Mouse (Mus musculus) midbrain, postnatal 0 days (tissue): ENCODE measurements around the gene Dnajc2. TPM values are rescaled to one million over a fixed set of nuclear protein-coding genes. Genes with fewer than 3 reads are reported as not detected.
A peak's percentile ranks its signal among the peaks of the same experiment; 100 is the strongest.

Source experiments
- ATAC-seq: fragments of 200-750 bp; cut with Nextera tagmentation; 2 replicates; pipeline ENCODE4 v1.8.0; 2017; ENCODE audit warnings: moderate number of reproducible peaks, mild to moderate bottlenecking, moderate TSS enrichment, moderate library complexity; ENCODE audit not compliant: low FRiP score
- DNase-seq: peaks from one replicate; pipeline ENCODE4 v3.0.0-alpha.2; 2015; ENCODE audit warnings: low spot score
- H3K27ac ChIP-seq: fragments of 300-500 bp; sonication (generic); 2 replicates; pipeline ENCODE4 v1.5.1; 2014; ENCODE audit warnings: low read depth, mild to moderate bottlenecking, low read length, mixed read lengths
- H3K27me3 ChIP-seq: fragments of 300-500 bp; sonication (generic); 2 replicates; pipeline ENCODE4 v1.6.1; 2014; ENCODE audit warnings: low read length, control low read depth, mixed read lengths; ENCODE audit not compliant: insufficient read depth
- H3K36me3 ChIP-seq: fragments of 300-500 bp; sonication (generic); 2 replicates; pipeline ENCODE4 v1.6.1; 2014; ENCODE audit warnings: low read length, control low read depth, mixed read lengths; ENCODE audit not compliant: insufficient read depth
- H3K4me1 ChIP-seq: fragments of 300-500 bp; sonication (generic); 2 replicates; pipeline ENCODE4 v1.6.1; 2014; ENCODE audit warnings: mild to moderate bottlenecking, control low read depth, antibody characterized with exemption, low read length, mixed read lengths; ENCODE audit not compliant: insufficient read depth
- H3K4me2 ChIP-seq: fragments of 300-500 bp; sonication (generic); 2 replicates; pipeline ENCODE4 v1.6.1; 2014; ENCODE audit warnings: low read depth, mild to moderate bottlenecking, low read length, mixed read lengths; ENCODE audit not compliant: poor library complexity, severe bottlenecking
- H3K4me3 ChIP-seq: fragments of 300-500 bp; sonication (generic); 2 replicates; pipeline ENCODE4 v1.5.1; 2014; ENCODE audit warnings: low read depth, mild to moderate bottlenecking, low read length, moderate library complexity
- H3K9ac ChIP-seq: fragments of 300-500 bp; sonication (generic); replicated peaks from 2 replicates; pipeline ENCODE4 v1.6.1; 2014; ENCODE audit warnings: mild to moderate bottlenecking, low read length, moderate library complexity, mixed read lengths; ENCODE audit not compliant: poor library complexity, severe bottlenecking
- H3K9me3 ChIP-seq: fragments of 300-500 bp; sonication (generic); 2 replicates; pipeline ENCODE4 v1.6.1; 2016; ENCODE audit warnings: low read length, control low read depth
- CTCF ChIP-seq: IDR thresholded peaks from 2 replicates; pipeline ENCODE4 v1.5.1; 2016; ENCODE audit warnings: antibody characterized with exemption, mild to moderate bottlenecking
- WGBS: fragments of 180-500 bp; shearing (Covaris S2); extraction: QIAGEN DNeasy Blood & Tissue Kit; methylation state at CpG from one replicate; pipeline ENCODE4 v1.1.7; 2014; 5-methylcytosine and 5-hydroxymethylcytosine counted together
- polyA plus RNA-seq: library from polyadenylated mRNA; unstranded; fragments of >200 nt; fragmentation: Nextera tagmentation; extraction: Ambion mirVana; gene quantifications from 2 replicates; pipeline ENCODE4 v1.2.1, GENCODE M21; 2015
- total RNA-seq: library from RNA; depleted of rRNA; stranded (reverse); fragments of >200 nt; gene quantifications from 2 replicates; pipeline ENCODE4 v1.2.3, GENCODE M21; 2014; rRNA removed

Gene Dnajc2
- total RNA-seq (21.3 and 29.0 TPM in 2 replicates), polyA plus RNA-seq (68.0 and 71.8 TPM in 2 replicates)

- Histone ChIP-seq H3K27me3 (no peaks in the 10 kb centered on the region), H3K4me1 (0 out of 2 replicates have a peak, but pooled peaks cover 16% of the 10 kb centered on the region), H3K9me3 (no peaks in the 10 kb centered on the region), H3K36me3 (peaks cover 26% of the 10 kb centered on the region), H3K4me2 (peak within 1 kb of the TSS; percentile 64), H3K4me3 (peak within 1 kb of the TSS; percentile 94), H3K9ac (peak within 1 kb of the TSS; percentile 68), H3K27ac (peak within 1 kb of the TSS; percentile 88)
- ATAC-seq (peak; percentile 94), DNase-seq (peak; percentile 95)
- 0% methylated on average over 30 of the region's 37 CpGs for WGBS
- TF ChIP-seq CTCF = no peak
Measured at GRCm38 (mm10) chr5:21785053-21785452, at the start of gene Dnajc2, which contains the start of gene Psmc2. Dnajc2 (minus strand) TSS chr5:21785251. Psmc2 (plus strand) TSS chr5:21785283.

- WGBS = 93% methylated on average over 3 of the region's 3 CpGs
- no peak for TF ChIP-seq CTCF
Measured at GRCm38 (mm10) chr5:21831761-21832160, 46.7 kb upstream of the Dnajc2 start.

GRCm38 (mm10) chr5:21828855-21829254 is 43.8 kb upstream of the Dnajc2 start:
- no peak overlapping the region for H3K27ac ChIP-seq
- TF ChIP-seq CTCF = no peak
- no peaks in the 10 kb centered on the region for H3K9me3 ChIP-seq
- 73% methylated on average over 4 of the region's 4 CpGs for WGBS
- no peaks in the 10 kb centered on the region for H3K36me3 ChIP-seq
- DNase-seq (no peak), ATAC-seq (no peak)
- H3K4me3 ChIP-seq = no peak overlapping the region
- no peak overlapping the region for H3K4me2 ChIP-seq
- H3K27me3 ChIP-seq = no peaks in the 10 kb centered on the region
- H3K9ac ChIP-seq = no peak overlapping the region
- H3K4me1 ChIP-seq = no peaks in the 10 kb centered on the region

More at GRCm38 (mm10) chr5:21831761-21832160, 46.7 kb upstream of the Dnajc2 start:
- no peak overlapping the region for H3K4me2 ChIP-seq
- H3K4me1 ChIP-seq = no peaks in the 10 kb centered on the region
- H3K36me3 ChIP-seq = no peaks in the 10 kb centered on the region
- H3K27me3 ChIP-seq = no peaks in the 10 kb centered on the region
- no peaks in the 10 kb centered on the region for H3K9me3 ChIP-seq
- no peak overlapping the region for H3K9ac ChIP-seq
- DNase-seq (no peak), ATAC-seq (no peak)
- H3K4me3 ChIP-seq = no peak overlapping the region
- no peak overlapping the region for H3K27ac ChIP-seq

GRCm38 (mm10) chr5:21827643-21828042 is 42.6 kb upstream of the Dnajc2 start:
- DNase-seq = no peak

GRCm38 (mm10) chr5:21826370-21826769 is 41.3 kb upstream of the Dnajc2 start:
- no peak overlapping the region for H3K4me3 ChIP-seq
- no peaks in the 10 kb centered on the region for H3K27me3 ChIP-seq
- DNase-seq (no peak), ATAC-seq (no peak)
- no peaks in the 10 kb centered on the region for H3K36me3 ChIP-seq
- no peak overlapping the region for H3K4me2 ChIP-seq
- no peak overlapping the region for H3K9ac ChIP-seq
- TF ChIP-seq CTCF = no peak
- H3K9me3 ChIP-seq = no peaks in the 10 kb centered on the region
- 21% methylated on average over 7 of the region's 7 CpGs for WGBS
- H3K4me1 ChIP-seq = no peaks in the 10 kb centered on the region
- H3K27ac ChIP-seq = no peak overlapping the region

More at GRCm38 (mm10) chr5:21827643-21828042, 42.6 kb upstream of the Dnajc2 start:
- Histone ChIP-seq H3K27me3 (no peaks in the 10 kb centered on the region), H3K9me3 (no peaks in the 10 kb centered on the region), H3K4me3 (no peak overlapping the region), H3K4me1 (no peaks in the 10 kb centered on the region), H3K4me2 (no peak overlapping the region), H3K27ac (no peak overlapping the region), H3K9ac (no peak overlapping the region), H3K36me3 (no peaks in the 10 kb centered on the region)
- 22% methylated on average over 6 of the region's 6 CpGs for WGBS
- no peak for TF ChIP-seq CTCF
- no peak for ATAC-seq

GRCm38 (mm10) chr5:21813994-21814393 is 28.9 kb upstream of the Dnajc2 start:
- peak; percentile 75 for TF ChIP-seq CTCF
- Histone ChIP-seq H3K4me1 (no peaks in the 10 kb centered on the region), H3K27ac (no peak overlapping the region), H3K9me3 (no peaks in the 10 kb centered on the region), H3K4me2 (no peak overlapping the region), H3K27me3 (no peaks in the 10 kb centered on the region), H3K9ac (no peak overlapping the region), H3K36me3 (no peaks in the 10 kb centered on the region), H3K4me3 (no peak overlapping the region)
- ATAC-seq = no peak
- 45% methylated on average over 1 of the region's 1 CpGs for WGBS
- peak; percentile 12 for DNase-seq
